Mouse (Mus musculus) right cerebral cortex, postnatal 10 days (tissue): ENCODE data around the gene Swt1.

Experiments
- DNase-seq, 2 experiments: peaks; one replicate each; pipeline ENCODE4 v3.0.0; 2021; ENCODE audit warnings: low spot score in 2 of 2

The Swt1 gene

GRCm38 (mm10) chr1:151319267-151319666, 109.0 kb downstream of the Swt1 start:
- DNase-seq, result no peak
